Mouse (Mus musculus): ENCODE data around the gene Flcn. TPM values are rescaled to one million over a fixed set of nuclear protein-coding genes. Genes with fewer than 3 reads are reported as not detected.

Flcn gene
- 34.1 and 35.6 TPM in 2 replicates for polyA plus RNA-seq (2015; fragmentation: Nextera tagmentation; extraction: Ambion mirVana)

DNA sequence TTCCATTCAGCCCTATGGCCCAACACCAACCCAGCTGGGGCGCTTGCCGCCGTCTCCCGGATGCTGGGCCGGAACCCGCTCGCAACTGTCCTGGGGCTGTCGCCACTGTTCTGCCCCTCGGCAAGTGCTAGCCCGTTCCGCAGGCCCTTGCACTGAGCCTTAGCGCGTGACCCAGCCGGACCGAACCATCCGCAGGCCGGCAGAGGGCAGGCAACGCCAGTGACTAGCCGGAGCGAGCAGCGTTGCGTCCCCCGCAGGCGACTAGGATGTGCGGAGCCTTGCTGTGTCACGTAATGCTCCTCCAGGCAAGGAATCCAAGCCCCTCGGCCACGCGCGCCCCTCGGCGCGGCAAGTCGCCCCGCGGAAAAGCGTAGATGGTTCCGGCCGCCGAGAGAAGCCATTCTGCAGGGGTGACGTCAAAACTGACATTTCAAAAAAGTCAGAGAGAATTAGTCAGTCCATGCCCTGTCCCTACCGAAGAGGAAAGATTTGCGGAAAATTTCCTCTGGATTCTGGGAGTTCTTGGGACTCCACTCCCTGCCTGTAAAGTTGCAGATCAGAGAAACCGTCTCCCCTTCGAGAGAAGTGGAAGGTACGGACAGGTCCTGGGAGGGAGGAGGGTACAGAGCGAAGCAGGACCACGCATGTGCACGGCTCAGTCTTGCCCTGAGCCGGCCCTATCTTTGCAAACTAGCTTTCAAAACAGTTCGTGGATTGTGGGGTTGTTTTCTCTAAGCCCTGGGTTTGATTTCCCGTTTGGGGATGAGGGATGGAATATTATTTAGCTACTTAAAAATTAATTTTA, at the start of gene Flcn:
Gene Flcn, minus strand, starts transcription at position 347 of the 805 bp plus-strand sequence.
- no peaks in the 10 kb centered on the region for H3K9me3 ChIP-seq (replicated peaks; ENCODE audit: control insufficient read depth, low read length)
- H3K4me1 ChIP-seq (ENCODE audit: control insufficient read depth, insufficient read depth, low read length) = peaks cover 14% of the 10 kb centered on the region
- ATAC-seq (ENCODE audit: insufficient read depth, low FRiP score) = peak; percentile 94
- H3K4me2 ChIP-seq (ENCODE audit: low read depth, low read length) = peak within 1 kb of the TSS; percentile 78
- peak within 1 kb of the TSS; percentile 97 for H3K27ac ChIP-seq (ENCODE audit: low read length)
- H3K4me3 ChIP-seq (replicated peaks; ENCODE audit: low read length) = peak within 1 kb of the TSS; percentile 76
- WGBS = under 1% methylated on average over 52 of the region's 52 CpGs
- 0 out of 2 replicates have a peak, but pooled peaks cover under 1% of the 10 kb centered on the region for H3K36me3 ChIP-seq (ENCODE audit: control insufficient read depth, insufficient read depth, low read length)
- no peaks in the 10 kb centered on the region for H3K27me3 ChIP-seq (ENCODE audit: control insufficient read depth, insufficient read depth, low read length)
- H3K9ac ChIP-seq (ENCODE audit: low read length) = peak within 1 kb of the TSS; percentile 98

DNA sequence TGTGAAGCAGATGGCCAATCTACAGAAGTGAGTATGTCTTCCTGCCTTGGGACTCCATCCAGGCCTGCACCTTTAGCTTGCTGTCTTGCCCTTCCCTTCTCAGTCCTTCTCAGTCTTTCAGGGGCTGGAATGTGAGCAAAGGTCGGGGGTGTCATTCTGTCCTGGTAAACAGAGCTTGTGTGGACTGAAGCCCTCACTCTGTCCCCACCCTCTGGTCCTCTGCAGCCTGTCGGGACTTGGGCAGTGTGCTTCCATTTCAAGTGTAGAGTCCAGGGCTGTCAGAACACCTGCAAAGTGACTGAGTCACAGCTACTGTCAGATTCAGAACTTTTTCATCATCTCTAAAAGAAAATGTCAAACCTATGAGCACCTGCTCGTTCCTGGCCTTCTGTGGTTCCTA, 43.0 kb upstream of the Flcn start:
- Histone ChIP-seq H3K27ac (ENCODE audit: low read length) (no peak overlapping the region), H3K27me3 (ENCODE audit: control insufficient read depth, insufficient read depth, low read length) (no peaks in the 10 kb centered on the region), H3K4me1 (ENCODE audit: control insufficient read depth, insufficient read depth, low read length) (peaks cover 7% of the 10 kb centered on the region; the same call in 1 of the 2 replicates), H3K9ac (ENCODE audit: low read length) (no peak overlapping the region), H3K36me3 (ENCODE audit: control insufficient read depth, insufficient read depth, low read length) (no peaks in the 10 kb centered on the region), H3K9me3 (replicated peaks; ENCODE audit: control insufficient read depth, low read length) (no peaks in the 10 kb centered on the region), H3K4me3 (replicated peaks; ENCODE audit: low read length) (no peak overlapping the region), H3K4me2 (ENCODE audit: low read depth, low read length) (no peak overlapping the region)
- ATAC-seq (ENCODE audit: insufficient read depth, low FRiP score) = no peak
- WGBS = 48% methylated on average over 3 of the region's 3 CpGs

- H3K36me3 ChIP-seq (ENCODE audit: control insufficient read depth, insufficient read depth, low read length) = no peaks in the 10 kb centered on the region
- WGBS = under 1% methylated on average over 69 of the region's 69 CpGs
- H3K4me3 ChIP-seq (replicated peaks; ENCODE audit: low read length) = peak overlapping the region; percentile 81
- peak overlapping the region; percentile 91 for H3K27ac ChIP-seq (ENCODE audit: low read length)
- no peaks in the 10 kb centered on the region for H3K9me3 ChIP-seq (replicated peaks; ENCODE audit: control insufficient read depth, low read length)
- H3K9ac ChIP-seq (ENCODE audit: low read length) = peak overlapping the region; percentile 94
- no peaks in the 10 kb centered on the region for H3K27me3 ChIP-seq (ENCODE audit: control insufficient read depth, insufficient read depth, low read length)
- H3K4me2 ChIP-seq (ENCODE audit: low read depth, low read length) = peak overlapping the region; percentile 69
- ATAC-seq (ENCODE audit: insufficient read depth, low FRiP score) = peak; percentile 88
- H3K4me1 ChIP-seq (ENCODE audit: control insufficient read depth, insufficient read depth, low read length) = peaks cover 7% of the 10 kb centered on the region; the same call in 1 of the 2 replicates
Observed at GRCm38 (mm10) chr11:59847891-59848884, 38.4 kb upstream of the Flcn start.

GRCm38 (mm10) chr11:59847131-59847530, 37.3 kb upstream of the Flcn start:
- peak overlapping the region; percentile 81 for H3K4me3 ChIP-seq (replicated peaks; ENCODE audit: low read length)
- WGBS = 7% methylated on average over 2 of the region's 2 CpGs

DNA sequence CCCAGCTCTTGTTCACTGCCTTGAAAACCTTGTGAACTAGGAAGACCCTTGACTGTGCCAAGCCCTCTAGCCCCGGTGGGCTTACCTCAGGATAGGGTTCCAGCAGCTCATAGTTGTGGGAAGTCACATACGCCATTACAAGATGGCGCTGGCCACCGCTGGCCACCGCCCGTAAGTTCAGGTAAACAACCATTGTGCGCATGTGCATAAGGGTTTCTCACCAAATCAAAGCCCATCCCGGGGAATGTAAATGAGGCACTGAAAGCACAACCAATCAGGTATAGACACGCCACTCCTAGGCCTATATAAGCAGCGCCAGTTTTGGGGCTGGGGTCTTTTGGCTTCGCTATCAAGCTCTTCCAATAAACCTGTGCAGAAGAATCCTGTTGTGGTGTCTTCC, 36.5 kb upstream of the Flcn start:
- Histone ChIP-seq H3K4me3 (replicated peaks; ENCODE audit: low read length) (no peak overlapping the region), H3K4me2 (ENCODE audit: low read depth, low read length) (no peak overlapping the region), H3K27ac (ENCODE audit: low read length) (no peak overlapping the region), H3K9ac (ENCODE audit: low read length) (no peak overlapping the region), H3K36me3 (ENCODE audit: control insufficient read depth, insufficient read depth, low read length) (no peaks in the 10 kb centered on the region), H3K9me3 (replicated peaks; ENCODE audit: control insufficient read depth, low read length) (no peaks in the 10 kb centered on the region), H3K27me3 (ENCODE audit: control insufficient read depth, insufficient read depth, low read length) (no peaks in the 10 kb centered on the region), H3K4me1 (ENCODE audit: control insufficient read depth, insufficient read depth, low read length) (peaks cover 7% of the 10 kb centered on the region; the same call in 1 of the 2 replicates)
- ATAC-seq (ENCODE audit: insufficient read depth, low FRiP score) = no peak
- 95% methylated on average over 11 of the region's 11 CpGs for WGBS

More at GRCm38 (mm10) chr11:59847131-59847530, 37.3 kb upstream of the Flcn start:
- peak overlapping the region; percentile 69 for H3K4me2 ChIP-seq (ENCODE audit: low read depth, low read length)
- no peaks in the 10 kb centered on the region for H3K9me3 ChIP-seq (replicated peaks; ENCODE audit: control insufficient read depth, low read length)
- no peak for ATAC-seq (ENCODE audit: insufficient read depth, low FRiP score)
- no peaks in the 10 kb centered on the region for H3K36me3 ChIP-seq (ENCODE audit: control insufficient read depth, insufficient read depth, low read length)
- H3K27me3 ChIP-seq (ENCODE audit: control insufficient read depth, insufficient read depth, low read length) = no peaks in the 10 kb centered on the region
- peaks cover 7% of the 10 kb centered on the region; the same call in 1 of the 2 replicates for H3K4me1 ChIP-seq (ENCODE audit: control insufficient read depth, insufficient read depth, low read length)
- no peak overlapping the region for H3K27ac ChIP-seq (ENCODE audit: low read length)
- H3K9ac ChIP-seq (ENCODE audit: low read length) = no peak overlapping the region

DNA sequence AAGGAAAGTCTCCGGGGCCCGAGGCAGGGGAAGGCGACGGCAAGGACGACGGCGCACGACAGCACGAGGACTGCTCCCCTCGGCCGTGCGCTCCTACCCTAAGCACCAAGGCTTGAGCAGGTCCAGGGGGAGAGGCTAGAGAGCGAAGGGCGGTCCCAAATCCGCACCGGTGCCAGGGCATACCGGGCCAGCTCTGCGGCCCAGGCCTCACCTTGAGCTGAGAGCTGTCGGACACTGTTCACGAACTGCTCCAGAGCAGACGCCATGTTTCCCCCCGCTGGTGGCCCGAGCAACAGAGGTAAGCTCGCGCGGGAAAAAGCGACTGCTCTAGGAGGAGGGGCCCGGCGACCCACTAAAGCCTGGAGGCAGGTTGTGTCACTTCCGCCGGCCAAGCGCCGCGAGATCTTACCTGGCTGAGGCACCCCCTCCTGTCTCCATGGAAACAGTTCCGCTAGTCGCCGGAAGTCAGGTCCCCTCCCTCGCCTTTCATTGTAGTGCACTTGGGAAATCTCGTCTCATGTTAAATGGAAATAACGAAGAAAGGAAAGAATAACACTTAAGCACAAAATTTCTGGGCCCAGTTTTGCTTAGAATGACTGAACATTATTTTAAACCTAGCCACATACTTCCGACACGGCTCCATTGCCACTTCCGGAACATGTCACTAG, 29.8 kb upstream of the Flcn start, which contains the start of gene Cops3:
Gene Cops3, minus strand, starts transcription at position 380 of the 668 bp plus-strand sequence.
- H3K27ac ChIP-seq (ENCODE audit: low read length) = peak within 1 kb of the TSS; percentile 99
- ATAC-seq (ENCODE audit: insufficient read depth, low FRiP score) = peak; percentile 95

DNA sequence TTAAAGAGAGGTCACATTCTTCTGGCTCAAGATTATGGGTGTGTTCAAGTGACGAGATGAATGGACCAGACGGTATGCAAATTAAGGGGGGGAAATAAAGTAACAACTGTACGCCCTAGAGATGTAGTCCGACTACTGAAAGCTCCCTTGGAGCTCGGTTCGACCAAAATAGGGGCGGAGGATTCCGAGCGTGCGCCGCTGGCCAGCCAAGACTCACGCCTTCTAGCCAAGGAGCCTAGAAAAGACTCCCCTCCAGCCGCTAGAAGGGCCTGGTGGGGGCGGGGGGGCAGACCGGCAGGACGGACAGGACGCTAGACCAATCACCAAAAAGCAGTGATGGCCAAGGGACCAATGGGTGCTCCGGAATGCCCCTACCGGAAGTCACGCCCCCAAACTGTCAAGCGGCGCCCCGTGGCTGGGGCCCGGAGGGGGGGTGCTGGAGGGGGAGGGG, 29.2 kb upstream of the Flcn start, which contains the start of gene Nt5m:
Gene Nt5m, plus strand, starts transcription at position 440 of the 451 bp plus-strand sequence.
- Histone ChIP-seq H3K27ac (ENCODE audit: low read length) (peak within 1 kb of the TSS; percentile 99), H3K27me3 (ENCODE audit: control insufficient read depth, insufficient read depth, low read length) (no peaks in the 10 kb centered on the region), H3K4me3 (replicated peaks; ENCODE audit: low read length) (peak within 1 kb of the TSS; percentile 97), H3K4me1 (ENCODE audit: control insufficient read depth, insufficient read depth, low read length) (peaks cover 18% of the 10 kb centered on the region), H3K9me3 (replicated peaks; ENCODE audit: control insufficient read depth, low read length) (no peaks in the 10 kb centered on the region), H3K9ac (ENCODE audit: low read length) (peak within 1 kb of the TSS; percentile 98), H3K4me2 (ENCODE audit: low read depth, low read length) (peak within 1 kb of the TSS; percentile 78), H3K36me3 (ENCODE audit: control insufficient read depth, insufficient read depth, low read length) (peaks cover 13% of the 10 kb centered on the region; the same call in 1 of the 2 replicates)
- under 1% methylated on average over 24 of the region's 24 CpGs for whole genome bisulfite sequencing
- peak; percentile 97 for ATAC-seq (ENCODE audit: insufficient read depth, low FRiP score)

More for the DNA sequence above, 29.8 kb upstream of the Flcn start, which contains the start of gene Cops3:
- Histone ChIP-seq H3K36me3 (ENCODE audit: control insufficient read depth, insufficient read depth, low read length) (peaks cover 11% of the 10 kb centered on the region; the same call in 1 of the 2 replicates), H3K27me3 (ENCODE audit: control insufficient read depth, insufficient read depth, low read length) (no peaks in the 10 kb centered on the region), H3K9me3 (replicated peaks; ENCODE audit: control insufficient read depth, low read length) (no peaks in the 10 kb centered on the region), H3K4me3 (replicated peaks; ENCODE audit: low read length) (peak within 1 kb of the TSS; percentile 97), H3K4me2 (ENCODE audit: low read depth, low read length) (peak within 1 kb of the TSS; percentile 78), H3K9ac (ENCODE audit: low read length) (peak within 1 kb of the TSS; percentile 98), H3K4me1 (ENCODE audit: control insufficient read depth, insufficient read depth, low read length) (peaks cover 18% of the 10 kb centered on the region)
- WGBS = under 1% methylated on average over 43 of the region's 43 CpGs

DNA sequence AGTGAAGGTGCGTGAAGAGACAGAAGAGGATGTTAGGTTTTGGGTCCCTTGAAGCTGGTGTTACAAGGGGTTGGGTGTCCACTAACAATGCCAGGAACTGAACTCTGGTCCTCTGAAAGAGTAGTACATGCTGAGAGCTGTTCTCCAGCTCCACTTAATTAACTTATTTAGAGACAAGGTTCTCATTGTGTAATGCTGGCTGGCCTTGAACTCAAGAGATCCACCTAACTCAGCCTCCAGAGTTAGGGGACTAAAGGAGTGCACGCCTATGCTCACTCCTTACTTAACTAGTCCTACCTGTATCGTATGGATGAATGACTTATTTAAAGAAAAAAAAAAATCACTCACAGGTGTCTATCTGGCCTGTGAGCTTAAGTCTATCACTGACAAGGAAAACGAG, 28.6 kb upstream of the Flcn start:
- peak overlapping the region; percentile 97 for H3K4me3 ChIP-seq (replicated peaks; ENCODE audit: low read length)
- ATAC-seq (ENCODE audit: insufficient read depth, low FRiP score) = no peak
- no peaks in the 10 kb centered on the region for H3K9me3 ChIP-seq (replicated peaks; ENCODE audit: control insufficient read depth, low read length)
- H3K27ac ChIP-seq (ENCODE audit: low read length) = no peak overlapping the region
- H3K36me3 ChIP-seq (ENCODE audit: control insufficient read depth, insufficient read depth, low read length) = peaks cover 13% of the 10 kb centered on the region; the same call in 1 of the 2 replicates
- no peaks in the 10 kb centered on the region for H3K27me3 ChIP-seq (ENCODE audit: control insufficient read depth, insufficient read depth, low read length)
- 51% methylated on average over 4 of the region's 4 CpGs for WGBS
- peak overlapping the region; percentile 78 for H3K4me2 ChIP-seq (ENCODE audit: low read depth, low read length)
- peaks cover 18% of the 10 kb centered on the region for H3K4me1 ChIP-seq (ENCODE audit: control insufficient read depth, insufficient read depth, low read length)
- H3K9ac ChIP-seq (ENCODE audit: low read length) = peak overlapping the region; percentile 98

All from stomach, embryonic 16.5 days (tissue).